Mouse (Mus musculus) limb, embryonic 15.5 days (tissue): ENCODE data around the gene Ifnl2. TPM values are rescaled to one million over a fixed set of nuclear protein-coding genes. Genes with fewer than 3 reads are reported as not detected.

Experiments used
- polyA plus RNA-seq: library from polyadenylated mRNA; unstranded; fragments of >200 nt; fragmentation: Nextera tagmentation; extraction: Ambion mirVana; gene quantifications from 2 replicates; pipeline ENCODE4 v1.2.1, GENCODE M21; 2015

The Ifnl2 gene
- polyA plus RNA-seq, 1 experiment from 2014 or later: not detected

Other genes starting within 250 kb of the Ifnl2 start
- 2.8 and 3.5 TPM in 2 replicates for gene Eid2, start 242.6 kb downstream of the Ifnl2 start, polyA plus RNA-seq
- 12.6 and 12.8 TPM in 2 replicates for gene Eid2b, start 232.7 kb downstream of the Ifnl2 start, polyA plus RNA-seq
- 1.0 TPM in 1 of 2 replicates, not detected in the other for gene Selenov, start 219.3 kb downstream of the Ifnl2 start, polyA plus RNA-seq
- gene Dll3, start 208.2 kb downstream of the Ifnl2 start, polyA plus RNA-seq: 0.35 and 0.53 TPM in 2 replicates
- gene Timm50, start 198.4 kb downstream of the Ifnl2 start, polyA plus RNA-seq: 115 and 126 TPM in 2 replicates
- gene Supt5, start 171.7 kb downstream of the Ifnl2 start, polyA plus RNA-seq: 95.3 and 98.0 TPM in 2 replicates
- 822 and 1,022 TPM in 2 replicates for gene Rps16, start 159.8 kb downstream of the Ifnl2 start, polyA plus RNA-seq
- gene Plekhg2, start 137.9 kb downstream of the Ifnl2 start, polyA plus RNA-seq: 54.4 and 54.8 TPM in 2 replicates
- 22.8 and 26.0 TPM in 2 replicates for gene Zfp36, start 130.2 kb downstream of the Ifnl2 start, polyA plus RNA-seq
- gene Med29, start 117.7 kb downstream of the Ifnl2 start, polyA plus RNA-seq: 44.8 and 45.1 TPM in 2 replicates
- gene Paf1, start 117.5 kb downstream of the Ifnl2 start, polyA plus RNA-seq: 67.6 and 73.4 TPM in 2 replicates
- 18.1 and 19.3 TPM in 2 replicates for gene Gmfg, start 73.0 kb downstream of the Ifnl2 start, polyA plus RNA-seq
- gene Lrfn1, start 58.5 kb downstream of the Ifnl2 start, polyA plus RNA-seq: 3.1 and 3.5 TPM in 2 replicates
- gene Ifnl3, start 12.4 kb upstream of the Ifnl2 start, polyA plus RNA-seq: not detected in 2 replicates
- not detected in 2 replicates for gene Sycn, start 30.4 kb upstream of the Ifnl2 start, polyA plus RNA-seq
- 1.6 and 2.3 TPM in 2 replicates for gene Nccrp1, start 36.8 kb upstream of the Ifnl2 start, polyA plus RNA-seq
- 26.3 and 28.3 TPM in 2 replicates for gene Samd4b, start 87.7 kb upstream of the Ifnl2 start, polyA plus RNA-seq
- gene Pak4, start 87.7 kb upstream of the Ifnl2 start, polyA plus RNA-seq: 33.7 and 34.9 TPM in 2 replicates
- gene Acp7, start 120.9 kb upstream of the Ifnl2 start, polyA plus RNA-seq: 1.8 and 1.9 TPM in 2 replicates
- 6.2 and 7.2 TPM in 2 replicates for gene Fbxo27, start 182.4 kb upstream of the Ifnl2 start, polyA plus RNA-seq
- 27.2 and 37.3 TPM in 2 replicates for gene Fbxo17, start 206.3 kb upstream of the Ifnl2 start, polyA plus RNA-seq
- 112 and 125 TPM in 2 replicates for gene Mrps12, start 231.4 kb upstream of the Ifnl2 start, polyA plus RNA-seq
- 20.1 and 24.1 TPM in 2 replicates for gene Sars2, start 231.5 kb upstream of the Ifnl2 start, polyA plus RNA-seq
- gene Ccer2, start 245.7 kb upstream of the Ifnl2 start, polyA plus RNA-seq: 0.82 and 1.9 TPM in 2 replicates